Mouse (Mus musculus) midbrain, postnatal 0 days (tissue): Measurements from ENCODE around the gene Uck2. TPM values are rescaled to one million over a fixed set of nuclear protein-coding genes. Genes with fewer than 3 reads are reported as not detected.

Experiments
- ATAC-seq: fragments of 200-750 bp; cut with Nextera tagmentation; 2 replicates; pipeline ENCODE4 v1.8.0; 2017; ENCODE audit warnings: moderate number of reproducible peaks, mild to moderate bottlenecking, moderate TSS enrichment, moderate library complexity; ENCODE audit not compliant: low FRiP score
- DNase-seq: peaks from one replicate; pipeline ENCODE4 v3.0.0-alpha.2; 2015; ENCODE audit warnings: low spot score
- H3K27ac ChIP-seq: fragments of 300-500 bp; sonication (generic); 2 replicates; pipeline ENCODE4 v1.5.1; 2014; ENCODE audit warnings: low read depth, mild to moderate bottlenecking, low read length, mixed read lengths
- H3K27me3 ChIP-seq: fragments of 300-500 bp; sonication (generic); 2 replicates; pipeline ENCODE4 v1.6.1; 2014; ENCODE audit warnings: low read length, control low read depth, mixed read lengths; ENCODE audit not compliant: insufficient read depth
- H3K36me3 ChIP-seq: fragments of 300-500 bp; sonication (generic); 2 replicates; pipeline ENCODE4 v1.6.1; 2014; ENCODE audit warnings: low read length, control low read depth, mixed read lengths; ENCODE audit not compliant: insufficient read depth
- H3K4me1 ChIP-seq: fragments of 300-500 bp; sonication (generic); 2 replicates; pipeline ENCODE4 v1.6.1; 2014; ENCODE audit warnings: mild to moderate bottlenecking, control low read depth, antibody characterized with exemption, low read length, mixed read lengths; ENCODE audit not compliant: insufficient read depth
- H3K4me2 ChIP-seq: fragments of 300-500 bp; sonication (generic); 2 replicates; pipeline ENCODE4 v1.6.1; 2014; ENCODE audit warnings: low read depth, mild to moderate bottlenecking, low read length, mixed read lengths; ENCODE audit not compliant: poor library complexity, severe bottlenecking
- H3K4me3 ChIP-seq: fragments of 300-500 bp; sonication (generic); 2 replicates; pipeline ENCODE4 v1.5.1; 2014; ENCODE audit warnings: low read depth, mild to moderate bottlenecking, low read length, moderate library complexity
- H3K9ac ChIP-seq: fragments of 300-500 bp; sonication (generic); replicated peaks from 2 replicates; pipeline ENCODE4 v1.6.1; 2014; ENCODE audit warnings: mild to moderate bottlenecking, low read length, moderate library complexity, mixed read lengths; ENCODE audit not compliant: poor library complexity, severe bottlenecking
- H3K9me3 ChIP-seq: fragments of 300-500 bp; sonication (generic); 2 replicates; pipeline ENCODE4 v1.6.1; 2016; ENCODE audit warnings: low read length, control low read depth
- CTCF ChIP-seq: IDR thresholded peaks from 2 replicates; pipeline ENCODE4 v1.5.1; 2016; ENCODE audit warnings: antibody characterized with exemption, mild to moderate bottlenecking
- WGBS: fragments of 180-500 bp; shearing (Covaris S2); extraction: QIAGEN DNeasy Blood & Tissue Kit; methylation state at CpG from one replicate; pipeline ENCODE4 v1.1.7; 2014; 5-methylcytosine and 5-hydroxymethylcytosine counted together
- polyA plus RNA-seq: library from polyadenylated mRNA; unstranded; fragments of >200 nt; fragmentation: Nextera tagmentation; extraction: Ambion mirVana; gene quantifications from 2 replicates; pipeline ENCODE4 v1.2.1, GENCODE M21; 2015
- total RNA-seq: library from RNA; depleted of rRNA; stranded (reverse); fragments of >200 nt; gene quantifications from 2 replicates; pipeline ENCODE4 v1.2.3, GENCODE M21; 2014

Gene Uck2
- total and polyA plus RNA-seq, 2 experiments from 2014 or later = 42.7 to 74.2 TPM

GRCm38 (mm10) chr1:167269856-167270270, 15.3 kb downstream of the Uck2 start:
- Histone ChIP-seq H3K9ac (0 out of 2 replicates have a peak overlapping the region, but pooled peaks have one; percentile 19), H3K27me3 (no peaks in the 10 kb centered on the region), H3K36me3 (no peaks in the 10 kb centered on the region), H3K4me1 (peaks cover 21% of the 10 kb centered on the region), H3K4me2 (peak overlapping the region; percentile 35), H3K9me3 (no peaks in the 10 kb centered on the region), H3K4me3 (no peak overlapping the region), H3K27ac (0 out of 2 replicates have a peak overlapping the region, but pooled peaks have one; percentile 47)
- WGBS = 12% methylated on average over 6 of the region's 6 CpGs
- peak; percentile 60 for ATAC-seq
- TF ChIP-seq CTCF = peak; percentile 13; the same call in 1 of the 2 replicates
- DNase-seq = peak; percentile 76

GRCm38 (mm10) chr1:167269350-167269811, 15.7 kb downstream of the Uck2 start:
- Histone ChIP-seq H3K27me3 (no peaks in the 10 kb centered on the region), H3K27ac (0 out of 2 replicates have a peak overlapping the region, but pooled peaks have one; percentile 47), H3K9me3 (no peaks in the 10 kb centered on the region), H3K4me3 (no peak overlapping the region), H3K36me3 (no peaks in the 10 kb centered on the region), H3K4me2 (peak overlapping the region; percentile 35; the same call in 1 of the 2 replicates), H3K9ac (0 out of 2 replicates have a peak overlapping the region, but pooled peaks have one; percentile 19), H3K4me1 (peaks cover 21% of the 10 kb centered on the region)
- ATAC-seq (peak; percentile 25; the same call in 1 of the 2 replicates), DNase-seq (no peak)
- 31% methylated on average over 14 of the region's 14 CpGs for WGBS
- TF ChIP-seq CTCF = no peak

GRCm38 (mm10) chr1:167268360-167269063, 16.6 kb downstream of the Uck2 start:
- Histone ChIP-seq H3K9me3 (no peaks in the 10 kb centered on the region), H3K4me3 (no peak overlapping the region), H3K27me3 (no peaks in the 10 kb centered on the region), H3K36me3 (no peaks in the 10 kb centered on the region), H3K27ac (no peak overlapping the region), H3K9ac (no peak overlapping the region), H3K4me1 (peaks cover 21% of the 10 kb centered on the region), H3K4me2 (no peak overlapping the region)
- DNase-seq (no peak), ATAC-seq (no peak)
- TF ChIP-seq CTCF = no peak
- WGBS = 92% methylated on average over 9 of the region's 9 CpGs

DNA sequence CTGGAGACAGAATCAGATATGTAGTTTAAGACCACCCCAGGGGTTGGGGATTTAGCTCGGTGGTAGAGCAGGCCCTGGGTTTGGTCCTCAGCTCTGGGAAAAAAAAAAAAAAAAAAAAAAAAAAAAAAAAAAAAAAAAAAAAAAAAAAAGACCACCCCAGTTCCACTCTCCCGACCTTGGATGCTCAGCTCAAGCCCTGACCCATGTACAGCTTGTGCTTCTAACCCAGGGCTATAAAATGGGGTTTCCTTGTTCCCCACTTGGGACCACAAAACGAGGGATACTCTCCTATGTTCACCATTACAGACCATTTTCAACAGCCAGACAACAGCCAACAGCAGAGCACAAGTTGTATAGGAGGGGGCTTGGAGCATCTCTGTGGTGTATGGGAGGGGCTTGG, 18.4 kb downstream of the Uck2 start:
- DNase-seq (no peak), ATAC-seq (no peak)
- Histone ChIP-seq H3K27ac (no peak overlapping the region), H3K9ac (no peak overlapping the region), H3K4me3 (no peak overlapping the region), H3K27me3 (no peaks in the 10 kb centered on the region), H3K9me3 (no peaks in the 10 kb centered on the region), H3K4me2 (no peak overlapping the region), H3K4me1 (peaks cover 17% of the 10 kb centered on the region), H3K36me3 (no peaks in the 10 kb centered on the region)
- 76% methylated on average over 3 of the region's 3 CpGs for WGBS
- no peak for TF ChIP-seq CTCF

GRCm38 (mm10) chr1:167265366-167265765, 19.8 kb downstream of the Uck2 start:
- H3K27ac ChIP-seq = no peak overlapping the region
- WGBS = 92% methylated on average over 4 of the region's 4 CpGs
- DNase-seq = no peak
- no peaks in the 10 kb centered on the region for H3K36me3 ChIP-seq
- peaks cover 7% of the 10 kb centered on the region; the same call in 1 of the 2 replicates for H3K4me1 ChIP-seq
- H3K4me2 ChIP-seq = no peak overlapping the region
- TF ChIP-seq CTCF = no peak
- H3K27me3 ChIP-seq = no peaks in the 10 kb centered on the region
- H3K9ac ChIP-seq = no peak overlapping the region
- H3K4me3 ChIP-seq = no peak overlapping the region
- ATAC-seq = no peak
- no peaks in the 10 kb centered on the region for H3K9me3 ChIP-seq

GRCm38 (mm10) chr1:167262489-167263041, 22.6 kb downstream of the Uck2 start:
- Histone ChIP-seq H3K27me3 (no peaks in the 10 kb centered on the region), H3K9ac (no peak overlapping the region), H3K27ac (no peak overlapping the region), H3K4me3 (no peak overlapping the region), H3K36me3 (no peaks in the 10 kb centered on the region), H3K4me1 (no peaks in the 10 kb centered on the region), H3K9me3 (no peaks in the 10 kb centered on the region), H3K4me2 (no peak overlapping the region)
- no peak for DNase-seq
- no peak for ATAC-seq
- 79% methylated on average over 10 of the region's 10 CpGs for WGBS
- TF ChIP-seq CTCF = no peak
